Mouse (Mus musculus): ENCODE data around the gene Cd72. TPM values are rescaled to one million over a fixed set of nuclear protein-coding genes. Genes with fewer than 3 reads are reported as not detected.
A peak's percentile ranks its signal among the peaks of the same experiment; 100 is the strongest.

The Cd72 gene
- polyA plus RNA-seq, 1 experiment from 2014 or later, result 2.4 TPM

DNA sequence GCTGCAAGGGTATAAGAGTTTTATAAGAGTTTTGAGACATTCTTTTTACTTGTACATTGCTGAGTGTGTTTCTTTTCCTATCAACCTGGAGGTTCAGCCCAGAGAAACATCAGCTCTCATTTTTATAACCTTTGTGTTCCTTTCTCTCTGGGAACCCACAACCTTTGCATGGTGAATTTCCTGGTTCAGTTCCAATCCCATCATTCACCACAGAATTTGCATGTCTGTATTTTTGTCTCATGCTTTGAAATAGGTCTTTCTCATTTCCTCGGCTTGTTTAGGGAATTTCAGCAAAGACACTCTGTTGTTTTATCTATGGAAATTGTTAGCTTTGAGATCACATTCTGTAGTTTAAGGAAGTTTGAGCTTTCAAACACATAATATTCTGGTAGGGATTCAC, 19.2 kb upstream of the Cd72 start:
- Histone ChIP-seq H3K9me3 (no peaks in the 10 kb centered on the region), H3K4me1 (peaks cover 4% of the 10 kb centered on the region), H3K4me3 (no peak overlapping the region), H3K27ac (no peak overlapping the region), H3K27me3 (ENCODE audit: poor library complexity, severe bottlenecking) (no peaks in the 10 kb centered on the region; the same call in 1 of the 2 replicates), H3K36me3 (replicated peaks) (no peaks in the 10 kb centered on the region)
- 86% methylated on average over 1 of the region's 1 CpGs for WGBS
- DNase-seq (ENCODE audit: extremely low spot score, low spot score), result no peak

GRCm38 (mm10) chr4:43470301-43470700, 15.9 kb upstream of the Cd72 start:
- Histone ChIP-seq H3K9me3 (no peaks in the 10 kb centered on the region), H3K36me3 (replicated peaks) (no peaks in the 10 kb centered on the region), H3K4me1 (no peaks in the 10 kb centered on the region), H3K4me3 (no peak overlapping the region), H3K27ac (no peak overlapping the region), H3K27me3 (ENCODE audit: poor library complexity, severe bottlenecking) (no peaks in the 10 kb centered on the region; the same call in 1 of the 2 replicates)
- DNase-seq (ENCODE audit: extremely low spot score, low spot score), result no peak
- WGBS, result 92% methylated on average over 10 of the region's 10 CpGs

- no peak overlapping the region for H3K27ac ChIP-seq
- no peak for DNase-seq (ENCODE audit: extremely low spot score, low spot score)
- H3K36me3 ChIP-seq (replicated peaks), result no peaks in the 10 kb centered on the region
- H3K27me3 ChIP-seq (ENCODE audit: poor library complexity, severe bottlenecking), result no peaks in the 10 kb centered on the region
- H3K4me3 ChIP-seq, result no peak overlapping the region
- H3K4me1 ChIP-seq, result no peaks in the 10 kb centered on the region
- no peaks in the 10 kb centered on the region for H3K9me3 ChIP-seq
- WGBS, result 92% methylated on average over 7 of the region's 7 CpGs
These were observed 12.4 kb upstream of the Cd72 start for GRCm38 (mm10) chr4:43466872-43467271.

GRCm38 (mm10) chr4:43465935-43466334, 11.5 kb upstream of the Cd72 start:
- Histone ChIP-seq H3K27me3 (ENCODE audit: poor library complexity, severe bottlenecking) (no peaks in the 10 kb centered on the region), H3K4me3 (no peak overlapping the region), H3K36me3 (replicated peaks) (no peaks in the 10 kb centered on the region), H3K9me3 (no peaks in the 10 kb centered on the region), H3K4me1 (no peaks in the 10 kb centered on the region), H3K27ac (no peak overlapping the region)
- WGBS, result 86% methylated on average over 6 of the region's 6 CpGs
- no peak for DNase-seq (ENCODE audit: extremely low spot score, low spot score)

DNA sequence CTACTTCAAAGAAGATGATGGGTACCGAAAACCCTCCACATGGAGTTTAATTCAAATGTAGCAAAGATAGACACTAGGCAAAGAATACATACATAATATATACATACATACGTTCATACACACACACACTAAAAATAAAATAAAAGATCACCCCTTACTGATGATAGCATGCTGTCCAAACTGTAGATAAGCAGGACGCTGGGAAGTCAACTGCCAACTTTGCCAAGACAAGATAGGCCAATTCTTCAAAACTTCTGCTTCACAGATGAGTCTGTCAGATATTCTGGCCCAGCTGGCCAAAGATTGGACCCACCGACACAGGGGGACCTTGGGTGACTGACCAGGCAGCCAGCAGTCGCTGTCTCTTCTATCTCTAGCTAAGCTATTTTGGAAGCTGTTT, 8.7 kb upstream of the Cd72 start:
- no peak for DNase-seq (ENCODE audit: extremely low spot score, low spot score)
- H3K27ac ChIP-seq, result no peak overlapping the region
- H3K9me3 ChIP-seq, result no peaks in the 10 kb centered on the region
- no peaks in the 10 kb centered on the region for H3K27me3 ChIP-seq (ENCODE audit: poor library complexity, severe bottlenecking)
- WGBS, result 90% methylated on average over 5 of the region's 5 CpGs
- peaks cover 4% of the 10 kb centered on the region for H3K4me1 ChIP-seq
- H3K4me3 ChIP-seq, result no peak overlapping the region
- no peaks in the 10 kb centered on the region for H3K36me3 ChIP-seq (replicated peaks)

DNA sequence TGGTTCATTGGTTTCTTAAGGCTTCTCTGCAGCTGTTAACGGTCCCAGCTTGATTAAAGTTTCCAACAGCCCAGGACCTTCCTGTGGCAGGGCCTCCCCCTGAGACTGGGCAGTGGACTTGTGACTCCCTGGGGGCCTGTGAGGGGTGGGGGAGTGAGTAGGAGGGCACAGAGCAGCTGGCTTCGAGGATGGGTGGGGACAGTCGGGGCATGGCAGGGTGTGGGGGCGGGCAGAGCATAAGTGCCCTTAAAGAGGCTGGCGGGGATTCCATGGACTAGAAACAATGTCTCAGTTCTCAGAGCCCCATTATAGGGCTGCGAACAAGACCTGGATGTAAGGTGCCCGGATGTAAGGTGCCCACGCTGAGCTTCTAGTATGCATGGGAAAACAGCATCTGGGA, 2.7 kb upstream of the Cd72 start:
- Histone ChIP-seq H3K36me3 (replicated peaks) (no peaks in the 10 kb centered on the region), H3K4me1 (peaks cover 33% of the 10 kb centered on the region), H3K27me3 (ENCODE audit: poor library complexity, severe bottlenecking) (peaks cover 39% of the 10 kb centered on the region), H3K4me3 (no peak overlapping the region), H3K9me3 (no peaks in the 10 kb centered on the region), H3K27ac (0 out of 2 replicates have a peak overlapping the region, but pooled peaks have one; percentile 44)
- no peak for DNase-seq (ENCODE audit: extremely low spot score, low spot score)
- 29% methylated on average over 8 of the region's 8 CpGs for WGBS

DNA sequence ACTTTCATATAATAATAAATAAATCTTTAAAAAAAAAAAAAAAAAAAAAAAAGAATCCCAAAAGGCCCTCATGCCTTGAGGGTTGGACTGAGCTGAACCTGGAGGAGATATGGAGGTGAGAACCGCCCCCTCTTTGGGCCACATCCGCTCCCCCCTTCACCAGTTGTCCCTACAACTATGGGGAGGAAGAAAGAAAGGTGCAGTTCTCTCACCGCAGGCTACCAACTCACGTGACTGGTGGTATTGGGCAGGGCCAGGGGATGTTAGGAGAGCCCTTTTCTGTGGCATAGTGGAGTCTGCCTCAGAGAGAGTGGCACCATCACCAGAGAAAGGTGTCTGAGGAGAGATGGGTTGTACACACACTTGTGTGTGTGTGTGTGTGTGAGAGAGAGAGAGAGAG, 2.0 kb upstream of the Cd72 start:
- H3K27me3 ChIP-seq (ENCODE audit: poor library complexity, severe bottlenecking), result peaks cover 46% of the 10 kb centered on the region
- 25% methylated on average over 4 of the region's 4 CpGs for WGBS

GRCm38 (mm10) chr4:43453413-43453812, 1.0 kb downstream of the Cd72 start:
- Histone ChIP-seq H3K36me3 (replicated peaks) (peaks cover 2% of the 10 kb centered on the region), H3K9me3 (no peaks in the 10 kb centered on the region), H3K27ac (peak overlapping the region; percentile 12; the same call in 1 of the 2 replicates), H3K4me1 (peaks cover 29% of the 10 kb centered on the region), H3K27me3 (ENCODE audit: poor library complexity, severe bottlenecking) (peaks cover 49% of the 10 kb centered on the region), H3K4me3 (peak overlapping the region; percentile 42)
- peak; percentile 21 for DNase-seq (ENCODE audit: extremely low spot score, low spot score)
- WGBS, result 1% methylated on average over 18 of the region's 18 CpGs

More for the DNA sequence above, 2.0 kb upstream of the Cd72 start:
- Histone ChIP-seq H3K27ac (no peak overlapping the region), H3K36me3 (replicated peaks) (no peaks in the 10 kb centered on the region), H3K9me3 (no peaks in the 10 kb centered on the region), H3K4me3 (no peak overlapping the region), H3K4me1 (peaks cover 33% of the 10 kb centered on the region)
- DNase-seq (ENCODE audit: extremely low spot score, low spot score), result no peak

DNA sequence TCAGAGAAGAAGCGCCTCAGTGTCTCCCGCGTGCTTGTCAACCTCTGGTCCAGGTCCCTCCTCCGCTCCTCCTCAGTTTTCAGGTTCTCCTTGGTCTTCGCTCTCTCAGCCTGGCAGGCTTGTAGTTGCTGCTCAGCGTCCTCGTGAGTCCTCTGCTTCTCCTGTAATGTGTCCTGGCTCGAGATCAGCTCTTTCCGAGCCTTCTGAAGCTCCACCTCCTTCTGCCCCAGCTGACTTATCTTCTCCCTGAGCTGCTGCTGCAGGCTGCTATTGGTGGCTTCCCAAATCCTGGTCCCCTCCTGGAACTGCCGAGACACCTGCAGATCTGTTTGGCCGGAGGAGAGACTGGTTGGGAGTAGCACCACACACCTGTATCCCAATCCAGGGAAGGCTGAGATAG, 2.1 kb downstream of the Cd72 start:
- no peak for DNase-seq (ENCODE audit: extremely low spot score, low spot score)
- no peak overlapping the region for H3K4me3 ChIP-seq
- peaks cover 49% of the 10 kb centered on the region for H3K27me3 ChIP-seq (ENCODE audit: poor library complexity, severe bottlenecking)
- H3K4me1 ChIP-seq, result peaks cover 29% of the 10 kb centered on the region
- no peak overlapping the region for H3K27ac ChIP-seq
- peaks cover 13% of the 10 kb centered on the region for H3K36me3 ChIP-seq (replicated peaks)
- no peaks in the 10 kb centered on the region for H3K9me3 ChIP-seq
- WGBS, result 64% methylated on average over 11 of the region's 11 CpGs

DNA sequence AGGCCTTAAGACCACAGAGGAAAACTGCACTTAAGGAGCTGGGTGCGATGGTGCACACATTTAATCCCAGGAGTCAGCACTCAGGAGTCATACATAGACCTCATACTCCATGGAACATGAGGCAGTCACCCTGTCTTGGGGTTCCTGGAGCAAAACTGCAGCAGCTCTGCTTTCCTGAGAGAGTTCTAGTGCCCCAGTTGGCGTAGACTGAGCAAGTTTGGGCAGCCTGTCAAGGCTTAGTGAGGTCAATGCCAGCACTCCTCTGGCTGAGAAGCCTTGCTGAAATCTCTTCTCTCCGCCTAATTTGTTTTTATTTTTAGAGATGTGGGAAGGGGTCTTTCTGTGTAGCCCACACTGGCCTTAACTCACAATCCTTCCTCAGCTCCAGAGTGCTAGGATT, 5.9 kb downstream of the Cd72 start:
- Histone ChIP-seq H3K4me3 (no peak overlapping the region), H3K9me3 (no peaks in the 10 kb centered on the region), H3K27me3 (ENCODE audit: poor library complexity, severe bottlenecking) (peaks cover 35% of the 10 kb centered on the region), H3K36me3 (replicated peaks) (peaks cover 39% of the 10 kb centered on the region), H3K27ac (no peak overlapping the region), H3K4me1 (peaks cover 22% of the 10 kb centered on the region)
- no peak for DNase-seq (ENCODE audit: extremely low spot score, low spot score)
- WGBS, result 82% methylated on average over 3 of the region's 3 CpGs

GRCm38 (mm10) chr4:43447251-43447650, 7.2 kb downstream of the Cd72 start:
- Histone ChIP-seq H3K4me1 (peaks cover 21% of the 10 kb centered on the region), H3K36me3 (replicated peaks) (peaks cover 39% of the 10 kb centered on the region), H3K9me3 (no peaks in the 10 kb centered on the region), H3K4me3 (0 out of 2 replicates have a peak overlapping the region, but pooled peaks have one; percentile 2), H3K27ac (no peak overlapping the region), H3K27me3 (ENCODE audit: poor library complexity, severe bottlenecking) (peaks cover 22% of the 10 kb centered on the region)
- no peak for DNase-seq (ENCODE audit: extremely low spot score, low spot score)
- WGBS, result 90% methylated on average over 13 of the region's 13 CpGs

DNA sequence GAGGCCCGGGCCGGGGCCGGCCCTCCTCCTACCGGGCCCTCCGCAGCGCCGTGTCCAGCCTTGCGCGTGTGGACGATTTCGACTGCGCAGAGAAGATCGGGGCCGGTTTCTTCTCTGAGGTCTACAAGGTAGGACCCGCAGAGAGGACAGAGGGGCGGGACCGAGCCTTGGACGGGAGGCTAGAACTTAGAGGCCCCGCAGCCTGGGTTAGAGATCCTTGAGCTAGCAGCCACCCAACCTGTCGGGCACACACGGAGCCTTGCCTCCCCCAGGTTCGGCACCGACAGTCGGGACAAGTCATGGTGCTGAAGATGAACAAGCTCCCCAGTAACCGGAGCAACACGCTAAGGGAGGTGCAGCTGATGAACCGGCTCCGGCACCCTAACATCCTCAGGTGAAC, 10.9 kb downstream of the Cd72 start:
- Histone ChIP-seq H3K9me3 (no peaks in the 10 kb centered on the region), H3K4me3 (peak overlapping the region; percentile 92), H3K27me3 (ENCODE audit: poor library complexity, severe bottlenecking) (peaks cover 11% of the 10 kb centered on the region; the same call in 1 of the 2 replicates), H3K36me3 (replicated peaks) (peaks cover 38% of the 10 kb centered on the region), H3K27ac (peak overlapping the region; percentile 94), H3K4me1 (peaks cover 27% of the 10 kb centered on the region)
- DNase-seq (ENCODE audit: extremely low spot score, low spot score), result peak; percentile 42
- 1% methylated on average over 28 of the region's 28 CpGs for WGBS

- peak; percentile 61 for DNase-seq (ENCODE audit: extremely low spot score, low spot score)
- peaks cover 11% of the 10 kb centered on the region; the same call in 1 of the 2 replicates for H3K27me3 ChIP-seq (ENCODE audit: poor library complexity, severe bottlenecking)
- H3K27ac ChIP-seq, result peak overlapping the region; percentile 94
- H3K4me3 ChIP-seq, result peak overlapping the region; percentile 92
- under 1% methylated on average over 88 of the region's 88 CpGs for WGBS
- peaks cover 27% of the 10 kb centered on the region for H3K4me1 ChIP-seq
- H3K9me3 ChIP-seq, result no peaks in the 10 kb centered on the region
- H3K36me3 ChIP-seq (replicated peaks), result peaks cover 30% of the 10 kb centered on the region
These were observed 11.7 kb downstream of the Cd72 start for GRCm38 (mm10) chr4:43442456-43443361.

All from forebrain, embryonic 10.5 days (tissue).